Mouse (Mus musculus): ENCODE data around the gene Slmap. TPM values are rescaled to one million over a fixed set of nuclear protein-coding genes. Genes with fewer than 3 reads are reported as not detected.
"Not testable (repeated sequence)": the region's sequence is repeated elsewhere in the genome, so short reads cannot be mapped to it uniquely, and the experiment has no call there.

The Slmap gene
- polyA plus RNA-seq, 1 experiment from 2014 or later, result 12.7 TPM

- H3K4me1 ChIP-seq, result peaks cover 12% of the 10 kb centered on the region; the same call in 1 of the 2 replicates
Measured at GRCm38 (mm10) chr14:26417956-26418355, 116.8 kb downstream of the Slmap start.

GRCm38 (mm10) chr14:26417088-26417487, 117.6 kb downstream of the Slmap start:
- WGBS, result 68% methylated on average over 4 of the region's 4 CpGs
- no peak overlapping the region for H3K27ac ChIP-seq
- H3K9ac ChIP-seq, result no peak overlapping the region
- ATAC-seq, result no peak
- H3K27me3 ChIP-seq, result no peaks in the 10 kb centered on the region
- no peak overlapping the region for H3K4me2 ChIP-seq
- peaks cover 12% of the 10 kb centered on the region; the same call in 1 of the 2 replicates for H3K4me1 ChIP-seq
- peaks cover 19% of the 10 kb centered on the region for H3K36me3 ChIP-seq (ENCODE audit: poor library complexity, severe bottlenecking)
- no peak overlapping the region for H3K4me3 ChIP-seq
- H3K9me3 ChIP-seq (replicated peaks), result no peaks in the 10 kb centered on the region

More at GRCm38 (mm10) chr14:26417956-26418355, 116.8 kb downstream of the Slmap start:
- Histone ChIP-seq H3K4me3 (no peak overlapping the region), H3K9me3 (replicated peaks) (no peaks in the 10 kb centered on the region), H3K9ac (no peak overlapping the region), H3K27me3 (no peaks in the 10 kb centered on the region), H3K27ac (no peak overlapping the region), H3K4me2 (no peak overlapping the region), H3K36me3 (ENCODE audit: poor library complexity, severe bottlenecking) (peaks cover 24% of the 10 kb centered on the region)
- ATAC-seq, result no peak
- 75% methylated on average over 5 of the region's 5 CpGs for WGBS

- no peak overlapping the region for H3K4me3 ChIP-seq
- peaks cover 12% of the 10 kb centered on the region; the same call in 1 of the 2 replicates for H3K4me1 ChIP-seq
- peaks cover 16% of the 10 kb centered on the region for H3K36me3 ChIP-seq (ENCODE audit: poor library complexity, severe bottlenecking)
- H3K27me3 ChIP-seq, result no peaks in the 10 kb centered on the region
- 49% methylated on average over 1 of the region's 1 CpGs for WGBS
- no peak overlapping the region for H3K4me2 ChIP-seq
- no peaks in the 10 kb centered on the region for H3K9me3 ChIP-seq (replicated peaks)
- no peak overlapping the region for H3K9ac ChIP-seq
- H3K27ac ChIP-seq, result no peak overlapping the region
- ATAC-seq, result no peak
Measured at GRCm38 (mm10) chr14:26413581-26413980, 121.2 kb downstream of the Slmap start.

GRCm38 (mm10) chr14:26406746-26407145, 128.0 kb downstream of the Slmap start:
- Histone ChIP-seq H3K27me3 (no peaks in the 10 kb centered on the region), H3K4me1 (no peaks in the 10 kb centered on the region), H3K4me3 (no peak overlapping the region), H3K27ac (no peak overlapping the region), H3K36me3 (ENCODE audit: poor library complexity, severe bottlenecking) (0 out of 2 replicates have a peak, but pooled peaks cover 11% of the 10 kb centered on the region), H3K4me2 (no peak overlapping the region), H3K9me3 (replicated peaks) (no peaks in the 10 kb centered on the region), H3K9ac (no peak overlapping the region)
- no peak for ATAC-seq
- WGBS, result 95% methylated on average over 7 of the region's 7 CpGs

- Histone ChIP-seq H3K27ac (no peak overlapping the region), H3K4me1 (no peaks in the 10 kb centered on the region), H3K9me3 (replicated peaks) (peaks cover 10% of the 10 kb centered on the region), H3K9ac (no peak overlapping the region), H3K27me3 (no peaks in the 10 kb centered on the region), H3K4me3 (no peak overlapping the region), H3K4me2 (no peak overlapping the region), H3K36me3 (ENCODE audit: poor library complexity, severe bottlenecking) (0 out of 2 replicates have a peak, but pooled peaks cover 9% of the 10 kb centered on the region)
- no peak for ATAC-seq
- WGBS, result 92% methylated on average over 7 of the region's 7 CpGs
Measured at GRCm38 (mm10) chr14:26398508-26399160, 136.1 kb downstream of the Slmap start.

GRCm38 (mm10) chr14:26391866-26392265, 142.9 kb downstream of the Slmap start:
- no peaks in the 10 kb centered on the region for H3K4me1 ChIP-seq
- H3K4me3 ChIP-seq, result no peak overlapping the region
- 0 out of 2 replicates have a peak, but pooled peaks cover 6% of the 10 kb centered on the region for H3K36me3 ChIP-seq (ENCODE audit: poor library complexity, severe bottlenecking)
- 90% methylated on average over 13 of the region's 13 CpGs for WGBS
- no peak overlapping the region for H3K4me2 ChIP-seq
- peaks cover 10% of the 10 kb centered on the region for H3K9me3 ChIP-seq (replicated peaks)
- H3K9ac ChIP-seq, result no peak overlapping the region
- no peak for ATAC-seq
- H3K27me3 ChIP-seq, result no peaks in the 10 kb centered on the region
- H3K27ac ChIP-seq, result no peak overlapping the region

GRCm38 (mm10) chr14:26388961-26389360, 145.8 kb downstream of the Slmap start:
- not testable (repeated sequence) for ATAC-seq; H3K9ac ChIP-seq; H3K36me3 ChIP-seq (ENCODE audit: poor library complexity, severe bottlenecking); H3K27me3 ChIP-seq; H3K4me3 ChIP-seq; H3K4me2 ChIP-seq; H3K4me1 ChIP-seq; H3K27ac ChIP-seq; H3K9me3 ChIP-seq (replicated peaks)
- WGBS, result 88% methylated on average over 2 of the region's 2 CpGs

- not testable (repeated sequence) for ATAC-seq; H3K4me3 ChIP-seq; H3K9ac ChIP-seq; H3K4me2 ChIP-seq; H3K9me3 ChIP-seq (replicated peaks); H3K27me3 ChIP-seq; H3K27ac ChIP-seq; H3K4me1 ChIP-seq; H3K36me3 ChIP-seq (ENCODE audit: poor library complexity, severe bottlenecking)
- WGBS, result 76% methylated on average over 5 of the region's 5 CpGs
Measured at GRCm38 (mm10) chr14:26386999-26387398, 147.7 kb downstream of the Slmap start.

- not testable (repeated sequence) for H3K27me3 ChIP-seq; ATAC-seq; H3K27ac ChIP-seq; H3K9me3 ChIP-seq (replicated peaks); H3K9ac ChIP-seq; H3K4me2 ChIP-seq; H3K4me1 ChIP-seq; H3K4me3 ChIP-seq; H3K36me3 ChIP-seq (ENCODE audit: poor library complexity, severe bottlenecking)
- 91% methylated on average over 2 of the region's 2 CpGs for whole genome bisulfite sequencing
Measured at GRCm38 (mm10) chr14:26385659-26386058, 149.1 kb downstream of the Slmap start.

GRCm38 (mm10) chr14:26379071-26379470, 155.7 kb downstream of the Slmap start:
- no peaks in the 10 kb centered on the region for H3K9me3 ChIP-seq (replicated peaks)
- H3K27ac ChIP-seq, result no peak overlapping the region
- H3K4me3 ChIP-seq, result no peak overlapping the region
- no peak for ATAC-seq
- H3K36me3 ChIP-seq (ENCODE audit: poor library complexity, severe bottlenecking), result no peaks in the 10 kb centered on the region
- no peaks in the 10 kb centered on the region for H3K27me3 ChIP-seq
- no peak overlapping the region for H3K4me2 ChIP-seq
- 19% methylated on average over 3 of the region's 3 CpGs for WGBS
- no peaks in the 10 kb centered on the region for H3K4me1 ChIP-seq
- no peak overlapping the region for H3K9ac ChIP-seq

GRCm38 (mm10) chr14:26376652-26377051, 158.1 kb downstream of the Slmap start:
- Histone ChIP-seq H3K4me3 (no peak overlapping the region), H3K36me3 (ENCODE audit: poor library complexity, severe bottlenecking) (no peaks in the 10 kb centered on the region), H3K9ac (no peak overlapping the region), H3K4me1 (no peaks in the 10 kb centered on the region), H3K4me2 (no peak overlapping the region), H3K27ac (no peak overlapping the region), H3K9me3 (replicated peaks) (no peaks in the 10 kb centered on the region), H3K27me3 (no peaks in the 10 kb centered on the region)
- ATAC-seq, result no peak
- WGBS, result 2% methylated on average over 2 of the region's 2 CpGs
